Mouse (Mus musculus) embryonic fibroblast, embryonic 13.5 days (primary cell): Measurements from ENCODE around the gene Alox12b.

Experiments
- CTCF ChIP-seq: IDR thresholded peaks from 2 replicates; pipeline ENCODE4 v1.5.1; 2011; ENCODE audit warnings: mild to moderate bottlenecking, control low read depth, low read length, moderate library complexity, borderline replicate concordance; ENCODE audit not compliant: insufficient read depth
- POLR2A ChIP-seq: IDR thresholded peaks from 2 replicates; pipeline ENCODE4 v1.6.1; 2011; ENCODE audit warnings: low read depth, mild to moderate bottlenecking, control low read depth, low read length, moderate library complexity

DNA sequence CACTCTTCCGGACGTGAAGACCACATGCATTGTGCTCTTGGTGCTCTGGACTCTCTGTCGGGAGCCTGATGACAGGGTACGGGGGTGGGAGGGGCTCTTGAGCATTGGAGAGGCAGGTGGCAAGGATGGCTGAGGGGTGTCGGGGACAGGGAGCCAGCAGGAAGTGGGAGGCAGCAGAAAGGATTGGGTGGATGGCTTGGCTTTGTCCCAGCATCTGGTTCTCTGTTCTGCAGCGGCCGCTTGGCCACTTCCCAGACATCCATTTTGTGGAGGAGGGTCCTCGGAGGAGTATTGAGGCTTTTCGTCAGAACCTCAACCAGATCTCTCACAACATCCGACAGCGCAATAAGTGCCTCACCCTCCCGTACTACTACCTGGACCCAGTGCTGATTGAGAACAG is 12.5 kb downstream of the Alox12b start:
- no peak for TF ChIP-seq CTCF
- no peak for TF ChIP-seq POLR2A
